Mouse (Mus musculus): Measurements from ENCODE around the gene Prickle3. TPM values are rescaled to one million over a fixed set of nuclear protein-coding genes. Genes with fewer than 3 reads are reported as not detected.

The Prickle3 gene
- polyA plus RNA-seq (2015; fragmentation: Nextera tagmentation; extraction: Ambion mirVana) = 9.5 and 9.7 TPM in 2 replicates

GRCm38 (mm10) chrX:7657221-7657639, at the start of gene Prickle3:
Gene Prickle3 (plus strand): TSS chrX:7657260.
- Histone ChIP-seq H3K27ac (peak within 1 kb of the TSS; percentile 83), H3K4me2 (ENCODE audit: low read length) (peak within 1 kb of the TSS; percentile 50), H3K4me1 (replicated peaks; ENCODE audit: insufficient read depth, low read length) (0 out of 2 replicates have a peak, but pooled peaks cover 4% of the 10 kb centered on the region), H3K9ac (ENCODE audit: low read depth, low read length) (peak within 1 kb of the TSS; percentile 69), H3K36me3 (ENCODE audit: insufficient read depth, low read length) (no peaks in the 10 kb centered on the region), H3K9me3 (replicated peaks; ENCODE audit: low read length) (no peaks in the 10 kb centered on the region), H3K27me3 (ENCODE audit: insufficient read depth, low read length) (no peaks in the 10 kb centered on the region), H3K4me3 (replicated peaks; ENCODE audit: low read depth, low read length) (peak within 1 kb of the TSS; percentile 49)
- ATAC-seq (replicated peaks; ENCODE audit: low FRiP score, low read depth) (peak; percentile 58), DNase-seq (ENCODE audit: low spot score) (peak; percentile 54)
- no peak for TF ChIP-seq CTCF (IDR thresholded peaks at IDR 0.05; ENCODE audit: low read depth)
- WGBS = 24% methylated on average over 26 of the region's 26 CpGs

DNA sequence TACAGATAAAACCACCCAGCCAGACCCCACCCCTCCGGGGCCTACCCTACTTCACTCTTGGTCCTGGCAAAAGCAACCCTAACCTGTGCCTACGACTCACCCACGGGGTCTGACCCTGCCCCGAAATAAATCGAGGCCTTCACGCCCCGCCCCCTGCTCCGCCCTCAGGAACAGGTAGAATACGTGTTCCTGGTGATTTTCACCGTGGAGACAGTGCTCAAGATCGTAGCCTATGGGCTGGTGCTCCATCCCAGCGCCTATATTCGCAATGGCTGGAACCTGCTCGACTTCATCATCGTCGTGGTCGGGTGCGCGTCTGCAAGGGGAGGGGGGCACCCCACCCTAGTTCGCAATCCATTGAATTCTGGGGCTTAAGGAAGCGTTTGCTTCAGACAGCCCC, 47.0 kb upstream of the Prickle3 start:
- no peak for TF ChIP-seq CTCF (IDR thresholded peaks at IDR 0.05; ENCODE audit: low read depth)
- Histone ChIP-seq H3K4me2 (ENCODE audit: low read length) (peak overlapping the region; percentile 61), H3K27ac (no peak overlapping the region), H3K9ac (ENCODE audit: low read depth, low read length) (no peak overlapping the region), H3K4me3 (replicated peaks; ENCODE audit: low read depth, low read length) (peak overlapping the region; percentile 28), H3K4me1 (replicated peaks; ENCODE audit: insufficient read depth, low read length) (no peaks in the 10 kb centered on the region), H3K9me3 (replicated peaks; ENCODE audit: low read length) (no peaks in the 10 kb centered on the region), H3K36me3 (ENCODE audit: insufficient read depth, low read length) (no peaks in the 10 kb centered on the region), H3K27me3 (ENCODE audit: insufficient read depth, low read length) (no peaks in the 10 kb centered on the region)
- ATAC-seq (replicated peaks; ENCODE audit: low FRiP score, low read depth) = no peak
- DNase-seq (ENCODE audit: low spot score) = no peak
- 33% methylated on average over 21 of the region's 21 CpGs for WGBS

GRCm38 (mm10) chrX:7610536-7611258, 46.4 kb upstream of the Prickle3 start:
- no peak overlapping the region for H3K27ac ChIP-seq
- H3K4me3 ChIP-seq (replicated peaks; ENCODE audit: low read depth, low read length) = peak overlapping the region; percentile 28
- H3K27me3 ChIP-seq (ENCODE audit: insufficient read depth, low read length) = no peaks in the 10 kb centered on the region
- no peaks in the 10 kb centered on the region for H3K4me1 ChIP-seq (replicated peaks; ENCODE audit: insufficient read depth, low read length)
- WGBS = 33% methylated on average over 26 of the region's 26 CpGs
- TF ChIP-seq CTCF (IDR thresholded peaks at IDR 0.05; ENCODE audit: low read depth) = no peak
- no peaks in the 10 kb centered on the region for H3K36me3 ChIP-seq (ENCODE audit: insufficient read depth, low read length)
- H3K9ac ChIP-seq (ENCODE audit: low read depth, low read length) = 0 out of 2 replicates have a peak overlapping the region, but pooled peaks have one; percentile 37
- H3K9me3 ChIP-seq (replicated peaks; ENCODE audit: low read length) = no peaks in the 10 kb centered on the region
- DNase-seq (ENCODE audit: low spot score) (peak; percentile 2), ATAC-seq (replicated peaks; ENCODE audit: low FRiP score, low read depth) (no peak)
- peak overlapping the region; percentile 61 for H3K4me2 ChIP-seq (ENCODE audit: low read length)

DNA sequence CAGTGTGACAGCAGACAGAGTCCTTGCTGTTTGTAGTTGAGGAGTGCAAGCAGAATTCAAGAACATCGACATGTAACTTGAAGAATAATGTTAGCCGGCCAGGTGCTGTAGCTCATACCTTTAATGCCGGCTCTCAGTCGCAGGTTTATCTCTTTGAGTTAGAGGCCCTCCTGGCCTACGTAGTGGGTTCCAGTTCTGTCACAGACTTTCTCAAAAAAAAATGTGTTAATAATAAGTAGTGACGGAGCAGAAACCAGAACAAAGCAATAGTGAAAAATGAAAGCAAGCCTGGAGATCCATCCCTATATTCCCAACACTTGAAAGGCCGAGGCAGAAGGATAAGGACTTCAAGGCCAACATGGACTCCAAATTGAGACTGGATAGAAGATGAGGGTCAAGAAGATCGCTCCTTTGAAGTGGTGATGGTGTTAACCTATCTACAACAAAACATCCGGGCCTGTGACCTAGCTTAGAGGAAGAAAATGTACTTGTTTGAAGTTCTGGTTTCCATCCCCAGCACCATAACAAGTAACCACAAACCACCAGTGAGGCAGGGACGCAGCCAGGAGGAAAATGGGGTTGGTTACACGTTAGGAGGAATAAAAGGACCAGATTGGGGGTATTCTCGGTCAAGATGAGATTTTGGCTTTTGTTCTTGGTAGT, 39.0 kb upstream of the Prickle3 start:
- ATAC-seq (replicated peaks; ENCODE audit: low FRiP score, low read depth) (no peak), DNase-seq (ENCODE audit: low spot score) (no peak)
- Histone ChIP-seq H3K36me3 (ENCODE audit: insufficient read depth, low read length) (no peaks in the 10 kb centered on the region), H3K27me3 (ENCODE audit: insufficient read depth, low read length) (no peaks in the 10 kb centered on the region), H3K9ac (ENCODE audit: low read depth, low read length) (no peak overlapping the region), H3K4me1 (replicated peaks; ENCODE audit: insufficient read depth, low read length) (no peaks in the 10 kb centered on the region), H3K4me3 (replicated peaks; ENCODE audit: low read depth, low read length) (no peak overlapping the region), H3K9me3 (replicated peaks; ENCODE audit: low read length) (no peaks in the 10 kb centered on the region), H3K27ac (no peak overlapping the region), H3K4me2 (ENCODE audit: low read length) (no peak overlapping the region)
- no peak for TF ChIP-seq CTCF (IDR thresholded peaks at IDR 0.05; ENCODE audit: low read depth)
- 78% methylated on average over 12 of the region's 12 CpGs for WGBS

- DNase-seq (ENCODE audit: low spot score) (no peak), ATAC-seq (replicated peaks; ENCODE audit: low FRiP score, low read depth) (no peak)
- no peak overlapping the region for H3K4me2 ChIP-seq (ENCODE audit: low read length)
- H3K9me3 ChIP-seq (replicated peaks; ENCODE audit: low read length) = no peaks in the 10 kb centered on the region
- no peaks in the 10 kb centered on the region for H3K36me3 ChIP-seq (ENCODE audit: insufficient read depth, low read length)
- H3K4me3 ChIP-seq (replicated peaks; ENCODE audit: low read depth, low read length) = no peak overlapping the region
- no peaks in the 10 kb centered on the region for H3K4me1 ChIP-seq (replicated peaks; ENCODE audit: insufficient read depth, low read length)
- 82% methylated on average over 6 of the region's 6 CpGs for WGBS
- H3K27ac ChIP-seq = no peak overlapping the region
- H3K27me3 ChIP-seq (ENCODE audit: insufficient read depth, low read length) = no peaks in the 10 kb centered on the region
- no peak overlapping the region for H3K9ac ChIP-seq (ENCODE audit: low read depth, low read length)
- no peak for TF ChIP-seq CTCF (IDR thresholded peaks at IDR 0.05; ENCODE audit: low read depth)
Measured at GRCm38 (mm10) chrX:7632560-7632959, 24.5 kb upstream of the Prickle3 start.

GRCm38 (mm10) chrX:7635101-7635500, 22.0 kb upstream of the Prickle3 start:
- H3K9me3 ChIP-seq (replicated peaks; ENCODE audit: low read length) = no peaks in the 10 kb centered on the region
- no peak for TF ChIP-seq CTCF (IDR thresholded peaks at IDR 0.05; ENCODE audit: low read depth)
- no peak for DNase-seq (ENCODE audit: low spot score)
- H3K9ac ChIP-seq (ENCODE audit: low read depth, low read length) = no peak overlapping the region
- H3K4me1 ChIP-seq (replicated peaks; ENCODE audit: insufficient read depth, low read length) = no peaks in the 10 kb centered on the region
- H3K36me3 ChIP-seq (ENCODE audit: insufficient read depth, low read length) = no peaks in the 10 kb centered on the region
- 74% methylated on average over 3 of the region's 3 CpGs for WGBS
- no peak for ATAC-seq (replicated peaks; ENCODE audit: low FRiP score, low read depth)
- H3K27me3 ChIP-seq (ENCODE audit: insufficient read depth, low read length) = no peaks in the 10 kb centered on the region
- H3K4me2 ChIP-seq (ENCODE audit: low read length) = no peak overlapping the region
- H3K4me3 ChIP-seq (replicated peaks; ENCODE audit: low read depth, low read length) = no peak overlapping the region
- H3K27ac ChIP-seq = no peak overlapping the region
